Mouse (Mus musculus): ENCODE data around the gene Zfp385c.
"Not testable (repeated sequence)": the region's sequence is repeated elsewhere in the genome, so short reads cannot be mapped to it uniquely, and the experiment has no call there.

The Zfp385c gene

GRCm38 (mm10) chr11:100628056-100628455 is 64.2 kb downstream of the Zfp385c start:
- no peak for DNase-seq (ENCODE audit: low read depth, low spot score)

GRCm38 (mm10) chr11:100626701-100627195 is 65.5 kb downstream of the Zfp385c start:
- DNase-seq (ENCODE audit: low read depth, low spot score) = peak; percentile 43

DNA sequence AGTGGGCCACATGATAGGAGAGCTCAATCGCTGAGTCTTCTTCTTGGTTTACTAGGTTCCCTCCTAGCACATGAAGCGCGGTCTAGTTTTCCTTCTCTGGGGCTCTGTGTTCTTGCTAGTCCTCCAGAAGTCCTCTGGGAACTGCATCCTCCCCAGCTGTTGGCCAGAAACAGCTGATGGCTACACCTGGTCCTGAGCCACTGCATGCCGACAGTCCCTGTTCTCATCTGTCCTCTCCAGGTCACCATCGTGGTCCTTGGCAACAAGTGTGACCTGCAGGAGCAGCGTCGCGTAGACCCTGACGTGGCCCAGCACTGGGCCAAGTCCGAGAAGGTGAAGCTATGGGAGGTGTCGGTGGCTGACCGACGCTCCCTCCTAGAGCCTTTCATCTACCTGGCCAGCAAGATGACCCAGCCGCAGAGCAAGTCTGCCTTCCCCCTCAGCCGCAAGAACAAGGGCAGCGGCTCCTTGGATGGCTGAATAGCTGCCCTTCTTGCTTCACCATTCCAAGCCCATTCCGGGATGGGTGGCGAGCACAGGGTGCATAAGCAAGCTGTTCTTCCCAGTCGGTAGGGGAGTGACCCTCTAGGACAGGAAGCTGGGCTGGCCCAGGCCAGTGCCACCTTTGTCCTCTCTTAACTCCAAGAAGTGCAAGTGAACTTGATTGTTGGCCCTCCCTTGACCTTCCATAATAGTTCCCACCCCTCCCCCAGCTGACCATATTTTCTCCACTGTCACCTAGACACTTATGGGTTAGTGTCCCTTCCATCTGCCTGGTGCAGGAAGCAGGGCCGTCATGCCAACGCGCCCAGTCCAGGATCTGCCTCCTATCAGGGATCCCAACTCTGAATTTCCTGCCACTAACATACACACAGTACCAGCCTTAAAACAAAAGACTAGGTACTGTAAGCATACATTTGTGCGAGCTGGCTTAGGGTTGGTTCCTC is 66.2 kb downstream of the Zfp385c start:
- DNase-seq (ENCODE audit: low read depth, low spot score) = no peak

GRCm38 (mm10) chr11:100623867-100624266 is 68.4 kb downstream of the Zfp385c start:
- DNase-seq (ENCODE audit: low read depth, low spot score) = no peak

DNA sequence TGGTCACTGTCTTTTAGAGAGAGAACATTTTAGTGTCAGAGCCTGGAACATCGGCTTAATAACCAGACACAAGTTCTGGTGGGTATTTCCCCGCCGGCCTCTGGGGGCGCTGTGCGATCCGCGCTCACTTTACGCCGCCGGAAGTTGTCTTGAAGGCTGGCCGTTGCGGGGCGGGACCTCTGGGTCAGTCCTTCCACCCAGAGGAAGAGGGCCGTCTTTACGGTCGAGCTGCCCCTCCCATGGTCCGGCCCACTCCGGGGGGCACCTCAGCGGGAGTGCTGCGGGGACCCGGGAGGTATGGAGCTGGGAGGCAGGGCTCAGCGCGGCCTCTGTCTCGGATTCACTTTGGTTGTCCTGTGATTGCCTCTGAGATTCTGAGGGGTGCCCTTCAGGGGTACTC is 69.5 kb downstream of the Zfp385c start:
- peak; percentile 96 for DNase-seq (ENCODE audit: low read depth, low spot score)

GRCm38 (mm10) chr11:100619982-100620381 is 72.3 kb downstream of the Zfp385c start, which contains the start of gene Dnajc7:
Dnajc7 (minus strand) TSS chr11:100620168.
- no peak for DNase-seq (ENCODE audit: low read depth, low spot score)

- peak; percentile 95 for DNase-seq (ENCODE audit: low read depth, low spot score)
Measured at GRCm38 (mm10) chr11:100619485-100619975, 72.7 kb downstream of the Zfp385c start.

DNA sequence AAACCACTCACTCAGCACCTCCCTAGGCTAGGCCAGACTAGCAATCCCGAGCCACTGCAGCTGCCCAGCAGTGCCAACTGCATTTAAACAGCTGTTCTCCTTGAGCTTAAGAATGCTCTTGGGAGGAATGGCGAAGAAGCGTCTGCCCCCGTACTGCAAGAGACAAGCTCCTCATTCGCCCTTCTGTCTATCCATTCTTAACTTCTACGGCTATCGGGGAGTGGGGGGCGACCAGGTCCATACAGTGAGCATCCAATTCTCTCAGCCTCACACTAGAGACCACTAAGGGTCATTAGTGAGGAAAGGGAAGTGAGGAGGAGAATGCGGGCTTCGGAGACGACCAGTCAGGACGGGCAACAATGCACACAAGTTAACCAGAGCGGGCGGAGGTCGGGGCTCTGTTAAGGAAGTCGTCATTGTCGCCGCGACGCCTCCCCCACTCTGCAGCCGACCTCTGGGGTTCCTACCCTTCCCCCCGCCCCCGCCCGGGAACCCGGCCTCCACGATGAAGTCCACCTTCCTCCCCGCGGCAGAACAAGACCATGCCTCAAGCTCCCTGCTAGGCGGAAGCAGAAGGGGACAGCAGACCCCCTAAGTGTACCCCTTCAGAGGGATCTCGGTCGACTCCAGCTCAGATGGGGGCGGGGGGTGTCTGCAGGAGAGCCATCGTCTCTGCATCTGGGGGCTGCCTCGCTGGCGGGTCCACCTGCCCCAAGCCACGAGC is 73.3 kb downstream of the Zfp385c start, which contains the start of gene Nkiras2:
TSS of gene Nkiras2 (plus strand) at position 484 of the 724 bp plus-strand sequence.
- peak; percentile 40 for DNase-seq (ENCODE audit: low read depth, low spot score)

GRCm38 (mm10) chr11:100617480-100617879 is 74.8 kb downstream of the Zfp385c start:
- DNase-seq (ENCODE audit: low read depth, low spot score) = no peak

- DNase-seq (ENCODE audit: low read depth, low spot score) = not testable (repeated sequence)
Measured at GRCm38 (mm10) chr11:100616836-100617235, 75.4 kb downstream of the Zfp385c start.

DNA sequence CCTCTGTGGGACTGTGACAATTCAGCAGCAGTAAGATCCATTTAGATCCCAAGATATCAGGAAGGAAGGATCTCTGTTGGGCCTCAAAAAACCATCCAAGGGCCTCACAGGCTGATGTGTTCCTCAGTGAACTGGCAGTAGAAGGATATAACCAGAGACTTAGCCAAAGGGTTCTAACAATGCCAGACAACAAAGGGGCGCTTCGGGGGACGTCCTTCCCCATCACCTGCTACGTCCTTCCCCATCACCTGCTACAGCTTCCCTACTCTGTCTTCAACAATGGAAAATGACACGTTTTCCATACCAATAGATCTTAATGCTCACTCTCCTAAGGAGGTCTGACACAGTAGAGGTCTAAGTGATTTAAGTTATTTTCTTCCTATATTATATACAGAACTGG is 75.9 kb downstream of the Zfp385c start:
- DNase-seq (ENCODE audit: low read depth, low spot score) = no peak

GRCm38 (mm10) chr11:100613241-100613640 is 79.0 kb downstream of the Zfp385c start:
- DNase-seq (ENCODE audit: low read depth, low spot score) = no peak

- no peak for DNase-seq (ENCODE audit: low read depth, low spot score)
Measured at GRCm38 (mm10) chr11:100611627-100612026, 80.6 kb downstream of the Zfp385c start.

DNA sequence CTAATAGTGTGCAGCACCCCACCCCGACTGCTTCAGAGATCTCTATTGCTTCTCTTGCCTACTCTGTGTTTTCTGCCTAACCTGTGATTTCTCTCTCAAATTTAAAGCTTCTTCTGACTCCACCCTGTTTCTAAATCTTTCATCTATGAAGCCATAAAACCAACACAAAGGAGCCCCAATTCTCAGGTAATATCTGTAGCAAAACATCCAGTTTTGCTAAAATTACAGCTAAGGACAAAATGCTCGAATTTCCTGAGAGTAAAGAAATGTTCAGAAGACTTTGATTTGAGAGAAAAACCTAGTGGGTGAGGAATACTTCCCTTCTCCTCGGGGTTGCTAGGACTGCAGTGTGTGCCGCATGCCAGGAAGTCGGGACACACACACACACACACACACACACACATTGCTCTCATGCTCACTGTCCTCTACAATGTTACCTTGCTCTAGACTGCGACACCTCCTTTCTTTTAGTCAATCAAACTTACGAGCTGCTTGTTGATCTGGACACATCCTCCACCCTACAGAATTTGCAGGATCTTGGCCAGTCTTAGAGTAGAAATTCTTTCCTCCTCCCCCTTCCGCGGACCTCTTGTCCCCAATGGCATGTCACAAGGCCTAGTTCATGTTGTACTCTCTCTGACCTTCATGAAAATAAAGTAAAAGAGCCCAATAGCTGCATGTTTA is 82.1 kb downstream of the Zfp385c start:
- no peak for DNase-seq (ENCODE audit: low read depth, low spot score)

GRCm38 (mm10) chr11:100609355-100609996 is 82.8 kb downstream of the Zfp385c start:
- no peak for DNase-seq (ENCODE audit: low read depth, low spot score)

- DNase-seq (ENCODE audit: low read depth, low spot score) = no peak
Measured at GRCm38 (mm10) chr11:100608796-100609195, 83.5 kb downstream of the Zfp385c start.

DNA sequence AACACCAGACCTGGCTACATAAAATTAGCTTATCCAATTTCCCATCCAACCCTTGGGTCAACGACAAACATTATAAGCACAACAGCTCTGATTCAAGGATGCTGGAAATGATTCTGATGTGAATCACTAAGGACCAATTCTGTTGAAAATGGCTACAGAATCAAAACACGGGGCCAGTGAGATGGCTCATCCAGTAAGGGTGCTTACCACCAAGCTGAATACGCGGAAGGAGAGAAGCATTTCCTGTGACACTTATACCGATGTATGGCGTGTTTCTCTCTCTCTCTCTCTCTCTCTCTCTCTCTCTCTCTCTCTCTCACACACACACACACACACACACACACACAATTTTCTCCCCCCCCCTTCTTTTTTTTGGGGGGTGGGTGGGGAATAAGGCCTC is 85.1 kb downstream of the Zfp385c start:
- no peak for DNase-seq (ENCODE audit: low read depth, low spot score)

- no peak for DNase-seq (ENCODE audit: low read depth, low spot score)
Measured at GRCm38 (mm10) chr11:100605451-100605850, 86.8 kb downstream of the Zfp385c start.

DNA sequence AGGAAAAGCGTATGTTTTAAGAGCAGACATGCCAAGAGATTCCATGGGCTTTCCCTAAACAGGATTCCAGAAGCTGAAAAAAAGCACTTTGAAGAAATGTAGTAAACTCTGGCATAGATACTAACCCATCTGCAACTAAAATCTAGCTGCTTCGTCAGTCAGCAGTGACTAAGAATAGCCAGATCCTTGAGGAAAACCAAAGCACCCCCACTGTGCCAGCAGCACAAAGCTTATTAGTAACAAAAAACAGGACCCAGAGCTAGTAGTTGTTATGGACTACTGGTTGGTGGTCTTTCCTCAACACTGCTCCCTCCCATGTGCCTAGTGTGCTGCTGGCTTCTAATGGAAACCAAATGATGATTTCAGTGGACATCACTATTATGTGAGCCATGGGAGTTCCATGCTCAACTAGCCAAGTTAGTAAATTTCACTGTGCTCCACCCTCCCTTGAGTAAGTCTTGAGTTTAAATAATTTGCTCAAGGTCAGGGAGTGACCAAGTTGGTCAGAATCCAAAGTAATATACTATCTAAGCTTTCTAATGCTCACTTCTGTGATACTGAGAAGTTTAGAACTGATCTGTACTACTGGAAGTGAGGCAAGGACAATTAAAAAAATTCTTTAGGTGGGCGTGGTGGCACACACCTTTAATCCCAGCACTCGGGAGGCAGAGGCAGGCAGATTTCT is 87.8 kb downstream of the Zfp385c start:
- DNase-seq (ENCODE audit: low read depth, low spot score) = no peak

DNA sequence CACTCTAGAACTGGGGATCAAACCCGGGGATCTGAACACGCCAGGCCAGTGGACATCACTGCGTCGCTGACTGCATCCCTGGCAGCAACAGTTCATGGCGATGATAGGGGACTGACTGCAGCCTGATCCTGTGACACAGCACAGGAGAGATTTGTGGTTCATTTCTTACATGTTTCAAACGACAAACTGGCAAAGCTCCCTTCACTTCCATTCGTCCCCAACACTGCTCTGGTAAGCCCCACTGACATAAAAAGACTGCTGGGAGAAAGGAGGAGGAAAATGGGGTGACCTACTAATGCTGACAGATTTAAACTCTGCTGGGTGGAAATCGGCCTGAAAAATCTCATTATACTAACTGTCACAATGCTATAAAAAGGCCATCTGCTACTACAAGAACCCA is 88.4 kb downstream of the Zfp385c start:
- DNase-seq (ENCODE audit: low read depth, low spot score) = no peak

All from telencephalon, adult 2 months (tissue).